Mouse (Mus musculus): ENCODE data around the gene Alad. TPM values are rescaled to one million over a fixed set of nuclear protein-coding genes. Genes with fewer than 3 reads are reported as not detected.
"Not testable (repeated sequence)": the region's sequence is repeated elsewhere in the genome, so short reads cannot be mapped to it uniquely, and the experiment has no call there.

Alad gene
- total RNA-seq, 2 experiments from 2014 or later, result 25.8 to 28.9 TPM

GRCm38 (mm10) chr4:62492682-62493081 lies 27.0 kb downstream of the Alad start:
- DNase-seq (ENCODE audit: extremely low spot score in 1 of 2, low spot score in 1 of 2), result no peak

DNA sequence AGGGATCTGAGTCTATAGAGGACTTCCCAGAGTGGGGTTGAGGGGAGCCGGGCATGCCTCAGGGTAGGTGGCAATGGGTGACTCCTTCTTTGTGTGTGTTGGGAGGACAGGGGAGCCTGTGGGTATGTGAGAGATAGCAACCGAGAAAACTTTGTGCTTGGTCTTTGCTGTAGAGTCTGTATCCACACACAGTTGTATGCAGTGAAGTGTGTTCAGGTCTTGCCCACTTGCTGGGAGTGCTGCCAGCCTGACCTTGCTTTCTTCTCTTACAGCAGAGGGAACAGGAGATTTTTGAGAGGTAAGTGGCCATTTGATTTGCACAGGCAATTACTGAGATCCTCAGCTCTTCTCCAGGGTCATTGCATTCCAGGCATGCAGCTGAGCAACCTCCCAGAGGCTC lies 31.8 kb downstream of the Alad start:
- no peak for DNase-seq (ENCODE audit: extremely low spot score in 1 of 2, low spot score in 1 of 2)

DNA sequence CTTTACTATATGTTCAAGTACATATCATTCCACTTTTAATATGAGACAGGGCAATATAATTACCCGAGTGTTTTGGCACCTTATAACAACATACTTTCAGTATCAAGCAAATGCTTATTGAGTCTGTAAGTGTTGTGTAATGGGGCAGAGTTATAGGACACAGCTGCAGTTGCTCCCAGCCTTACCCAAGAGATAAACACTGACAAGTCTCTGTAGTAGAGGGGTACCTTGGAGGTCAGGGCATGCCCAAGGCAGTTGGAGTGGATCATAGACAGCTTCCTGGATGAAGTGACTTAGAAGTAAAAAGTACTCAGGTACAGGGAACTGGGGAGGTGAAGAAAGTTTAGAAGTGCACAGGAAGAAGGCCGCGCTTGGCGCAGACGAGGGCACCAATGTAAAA lies 32.5 kb downstream of the Alad start:
- DNase-seq (ENCODE audit: extremely low spot score in 1 of 2, low spot score in 1 of 2), result no peak

DNA sequence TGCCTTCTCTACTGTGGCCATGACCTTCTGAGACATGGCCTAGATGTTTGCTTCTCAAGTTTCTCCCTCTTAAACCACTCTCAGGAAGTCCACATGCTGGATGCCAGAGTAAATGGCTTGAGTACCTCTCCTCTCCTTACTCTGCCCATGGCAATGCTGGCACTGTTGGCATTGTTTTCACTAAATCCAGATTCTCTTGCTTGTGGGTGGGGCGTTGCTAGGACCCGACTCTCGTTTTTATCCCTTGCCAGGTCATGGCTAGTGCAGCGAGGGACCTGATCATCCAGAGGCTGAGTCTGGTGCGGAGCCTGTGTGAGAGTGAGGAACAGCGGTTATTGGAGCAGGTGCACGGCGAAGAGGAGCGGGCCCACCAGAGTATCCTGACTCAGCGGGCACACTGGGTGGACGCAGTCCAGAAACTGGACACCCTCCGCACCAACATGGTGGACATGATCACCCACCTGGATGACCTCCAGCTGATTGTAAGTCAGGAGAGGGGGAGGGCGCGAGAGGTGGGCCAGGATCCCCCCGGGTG lies 33.5 kb downstream of the Alad start:
- no peak for DNase-seq (ENCODE audit: extremely low spot score in 1 of 2, low spot score in 1 of 2)

DNA sequence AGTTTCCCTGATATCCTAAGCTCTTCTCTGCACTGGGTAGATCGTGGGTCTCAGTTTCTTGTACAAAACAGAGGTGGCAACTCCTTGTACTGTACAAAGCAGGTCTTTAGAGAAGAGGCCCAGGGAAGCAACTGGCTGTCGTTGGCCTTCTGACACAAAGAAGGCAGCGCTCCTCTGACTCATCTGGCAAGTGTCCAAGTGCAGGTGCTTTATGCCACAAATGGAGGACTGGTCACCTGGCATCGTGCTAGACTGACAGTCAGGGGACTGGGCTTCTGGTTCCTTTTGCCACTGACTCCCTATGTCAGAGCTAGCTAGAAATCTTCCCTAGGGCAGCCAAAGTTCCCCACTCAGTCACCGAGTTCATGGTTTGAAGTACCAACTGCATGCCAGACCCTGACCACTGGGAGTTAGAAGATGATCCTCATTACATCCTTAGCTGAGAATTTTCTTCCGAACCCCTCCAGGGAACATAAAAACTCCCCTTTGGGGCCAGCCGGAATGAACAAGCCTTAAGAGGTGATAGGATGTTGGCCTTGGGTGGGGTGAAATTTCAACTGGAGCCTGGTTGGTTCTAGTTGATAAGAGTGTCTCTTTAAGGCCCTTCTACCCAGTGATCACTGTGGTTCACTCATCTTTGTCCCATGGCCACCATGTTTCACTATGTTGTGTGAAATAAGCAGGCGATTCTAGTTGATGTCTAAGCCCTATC lies 34.1 kb downstream of the Alad start:
- DNase-seq (ENCODE audit: extremely low spot score in 1 of 2, low spot score in 1 of 2), result no peak

GRCm38 (mm10) chr4:62484928-62485327 lies 34.8 kb downstream of the Alad start:
- DNase-seq (ENCODE audit: extremely low spot score in 1 of 2, low spot score in 1 of 2), result no peak

GRCm38 (mm10) chr4:62480709-62481605 lies 38.8 kb downstream of the Alad start:
- no peak for DNase-seq (ENCODE audit: extremely low spot score in 1 of 2, low spot score in 1 of 2)

GRCm38 (mm10) chr4:62479937-62480708 lies 39.6 kb downstream of the Alad start, which contains the start of gene Bspry:
Gene Bspry, plus strand, starts transcription at chr4:62480053.
- DNase-seq (ENCODE audit: extremely low spot score in 1 of 2, low spot score in 1 of 2), result no peak

DNA sequence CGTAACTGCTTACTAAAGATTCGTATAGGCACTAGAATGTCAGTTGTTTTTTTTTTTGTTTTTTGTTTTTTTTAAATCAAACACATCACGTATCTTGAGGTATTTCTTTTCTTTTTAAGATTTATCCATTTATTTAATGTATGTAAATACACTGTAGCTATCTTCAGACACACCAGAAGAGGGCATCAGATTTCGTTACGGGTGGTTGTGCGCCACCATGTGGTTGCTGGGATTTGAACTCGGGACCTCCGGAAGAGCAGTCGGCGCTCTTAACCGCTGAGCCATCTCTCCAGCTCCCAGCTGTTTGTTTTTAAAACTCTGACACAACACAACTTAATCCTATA lies 40.2 kb downstream of the Alad start:
- DNase-seq (ENCODE audit: extremely low spot score in 1 of 2, low spot score in 1 of 2), result not testable (repeated sequence)

- DNase-seq (ENCODE audit: extremely low spot score in 1 of 2, low spot score in 1 of 2), result no peak
Measured at GRCm38 (mm10) chr4:62477542-62478244, 42.0 kb downstream of the Alad start.

GRCm38 (mm10) chr4:62475793-62476192 lies 43.9 kb downstream of the Alad start:
- no peak for DNase-seq (ENCODE audit: extremely low spot score in 1 of 2, low spot score in 1 of 2)

DNA sequence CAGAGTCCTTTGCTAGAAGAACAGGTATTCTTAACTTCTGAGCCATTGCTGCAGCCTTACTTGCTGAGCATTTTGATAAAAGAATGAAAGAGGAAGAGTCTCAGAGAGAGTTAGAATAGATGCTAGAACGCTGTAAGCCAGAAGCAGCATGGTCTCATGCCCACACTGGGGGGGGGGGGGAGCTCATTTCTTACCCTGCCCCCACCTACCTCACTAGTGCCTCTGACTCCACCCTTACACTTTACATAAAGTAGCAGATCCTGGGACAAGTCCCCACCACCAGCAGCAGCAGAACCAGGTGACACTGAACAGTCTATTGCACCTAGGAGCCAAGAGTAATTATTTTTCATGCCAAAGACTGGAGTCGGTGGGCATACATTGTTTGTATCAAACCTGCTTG lies 44.6 kb downstream of the Alad start:
- no peak for DNase-seq (ENCODE audit: extremely low spot score in 1 of 2, low spot score in 1 of 2)

DNA sequence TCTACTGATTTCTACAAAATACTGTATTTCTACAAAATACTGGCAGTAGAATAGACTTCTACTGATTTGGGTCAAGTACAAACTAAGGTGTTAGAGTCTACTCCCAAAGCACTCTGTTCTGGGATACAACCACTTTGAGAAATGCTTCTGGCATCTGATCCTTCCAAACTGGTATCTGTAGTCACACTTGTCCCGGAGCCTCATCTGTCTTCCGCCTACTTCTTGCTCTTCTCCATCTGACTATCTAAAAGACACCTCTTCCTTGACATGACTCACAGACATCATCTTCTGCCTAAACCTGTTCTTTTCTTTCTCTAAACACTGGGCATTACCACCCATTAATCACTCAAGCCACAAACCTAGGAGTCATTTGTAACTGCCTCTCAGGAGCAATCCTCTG lies 47.6 kb downstream of the Alad start:
- DNase-seq (ENCODE audit: extremely low spot score in 1 of 2, low spot score in 1 of 2), result no peak

- peak; percentile 80 to 81 for DNase-seq (ENCODE audit: extremely low spot score in 1 of 2, low spot score in 1 of 2)
Measured at GRCm38 (mm10) chr4:62470598-62471051, 49.1 kb downstream of the Alad start, which contains the start of gene Wdr31. Gene Wdr31, minus strand, starts transcription at chr4:62470896.

- no peak for DNase-seq (ENCODE audit: extremely low spot score in 1 of 2, low spot score in 1 of 2)
Measured at GRCm38 (mm10) chr4:62468158-62468557, 51.6 kb downstream of the Alad start.

DNA sequence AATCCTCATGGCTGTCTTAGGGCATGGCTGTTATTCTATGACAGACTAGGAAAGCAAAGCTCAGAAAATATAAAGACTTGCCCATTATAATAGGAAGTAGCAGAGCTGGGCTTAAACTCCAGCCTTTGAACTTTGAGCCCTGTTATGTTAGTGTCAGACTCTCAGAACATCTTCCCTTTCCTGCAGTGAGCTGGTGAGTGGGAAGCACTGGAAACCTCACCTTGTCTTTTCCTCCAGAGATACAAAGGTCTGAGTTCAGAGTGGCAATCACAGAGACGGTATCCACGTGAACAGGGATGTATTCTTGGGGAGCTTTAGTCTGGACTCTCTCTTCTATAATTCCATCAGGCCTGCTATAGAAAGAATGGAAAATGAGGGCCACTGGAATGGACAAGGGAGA lies 56.6 kb downstream of the Alad start:
- no peak for DNase-seq (ENCODE audit: extremely low spot score in 1 of 2, low spot score in 1 of 2)

DNA sequence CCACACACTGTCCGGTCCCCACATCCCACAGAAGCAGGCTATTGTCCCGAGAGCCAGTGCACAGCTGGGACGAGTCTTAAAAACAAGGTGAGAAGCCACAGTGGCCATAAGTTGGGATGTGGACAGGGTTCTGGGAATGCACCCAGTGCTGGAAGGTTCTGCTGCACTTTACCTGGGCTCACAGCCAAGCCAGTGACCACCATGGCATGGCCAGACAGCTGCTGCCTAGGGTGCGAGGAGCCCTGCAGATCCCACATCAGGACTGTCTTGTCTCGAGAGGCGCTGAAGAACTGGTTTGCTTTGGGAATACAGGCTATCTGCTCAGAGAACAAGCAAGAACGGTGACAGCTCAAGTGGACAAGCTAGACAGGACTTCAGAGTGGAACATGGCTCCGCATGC lies 59.4 kb downstream of the Alad start:
- no peak for DNase-seq (ENCODE audit: extremely low spot score in 1 of 2, low spot score in 1 of 2)

Measured in layer of hippocampus, postnatal 25 days (tissue).